Mouse (Mus musculus) E14TG2a.4 (cell line): Measurements from ENCODE around the gene Rxfp2.

ENCODE experiments used
- H3K27me3 ChIP-seq: 2 replicates; pipeline ENCODE4 v1.6.1; 2014; ENCODE audit warnings: low read length, control low read depth; ENCODE audit not compliant: insufficient read depth
- H3K36me3 ChIP-seq: 2 replicates; pipeline ENCODE4 v1.6.1; 2014; ENCODE audit warnings: low read length, control low read depth; ENCODE audit not compliant: insufficient read depth
- H3K4me1 ChIP-seq: replicated peaks from 2 replicates; pipeline ENCODE4 v1.6.1; 2014; ENCODE audit warnings: low read depth, low read length, control low read depth
- H3K4me3 ChIP-seq: replicated peaks from 2 replicates; pipeline ENCODE4 v1.5.1; 2014; ENCODE audit warnings: mild to moderate bottlenecking, low read length
- H3K9me3 ChIP-seq: 2 replicates; pipeline ENCODE4 v1.6.1; 2014; ENCODE audit warnings: low read length, control low read depth
- CTCF ChIP-seq: conservative IDR thresholded peaks from 2 replicates; pipeline ENCODE4 v1.5.1; 2014; ENCODE audit warnings: low read length
- NANOG ChIP-seq: IDR thresholded peaks from 2 replicates; pipeline ENCODE4 v1.6.1; 2014; ENCODE audit warnings: borderline replicate concordance, low read length, mixed read lengths
- POU5F1 ChIP-seq: IDR thresholded peaks from 2 replicates; pipeline ENCODE4 v1.6.1; 2014; ENCODE audit warnings: low read length, borderline replicate concordance

Rxfp2 gene

DNA sequence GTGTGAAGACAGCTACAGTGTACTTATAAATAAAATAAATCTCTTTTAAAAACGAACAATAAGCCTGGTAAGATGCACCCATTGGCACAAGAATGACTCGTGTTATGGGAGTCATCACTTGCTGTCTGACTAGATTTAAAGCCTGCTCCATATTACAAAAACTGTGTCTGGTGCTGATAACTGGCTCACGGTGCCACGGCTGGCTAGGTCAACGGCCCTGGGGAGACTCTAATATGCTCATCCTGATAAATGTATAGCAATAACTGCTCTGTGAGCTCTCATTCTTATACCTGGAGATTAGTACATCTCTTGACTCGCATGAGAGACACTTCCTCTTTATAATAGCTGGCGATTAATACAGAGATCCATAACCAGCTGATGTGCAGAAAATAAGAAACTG, 87.9 kb downstream of the Rxfp2 start:
- TF ChIP-seq NANOG (no peak), CTCF (no peak), POU5F1 (no peak)
- H3K9me3 ChIP-seq = peaks cover 25% of the 10 kb centered on the region
- no peaks in the 10 kb centered on the region for H3K36me3 ChIP-seq
- H3K4me1 ChIP-seq = peaks cover 13% of the 10 kb centered on the region
- H3K4me3 ChIP-seq = no peak overlapping the region
- peaks cover 6% of the 10 kb centered on the region; the same call in 1 of the 2 replicates for H3K27me3 ChIP-seq

DNA sequence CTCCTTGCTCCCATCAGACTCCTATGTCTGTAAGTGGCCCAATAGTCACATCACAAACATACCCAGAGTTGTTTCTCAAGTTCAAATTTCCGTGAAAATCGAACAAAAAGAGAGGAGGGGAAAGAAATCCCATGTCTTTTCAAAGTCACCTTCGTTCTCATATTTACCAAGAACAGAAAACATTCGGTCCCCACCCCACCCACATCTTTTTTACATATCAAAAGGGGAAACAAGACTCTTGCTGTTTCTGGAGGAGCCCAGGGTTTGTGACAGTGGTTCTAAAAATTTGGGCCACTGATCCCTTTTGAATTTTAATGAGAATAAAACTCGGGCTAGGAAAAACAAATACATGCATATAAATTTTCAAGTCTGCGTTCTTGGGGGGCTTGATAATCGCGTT, 92.8 kb downstream of the Rxfp2 start:
- no peak for TF ChIP-seq CTCF
- no peak for TF ChIP-seq NANOG
- no peak for TF ChIP-seq POU5F1
- Histone ChIP-seq H3K27me3 (no peaks in the 10 kb centered on the region), H3K4me3 (no peak overlapping the region), H3K36me3 (no peaks in the 10 kb centered on the region), H3K4me1 (peaks cover 53% of the 10 kb centered on the region), H3K9me3 (peaks cover 14% of the 10 kb centered on the region)

DNA sequence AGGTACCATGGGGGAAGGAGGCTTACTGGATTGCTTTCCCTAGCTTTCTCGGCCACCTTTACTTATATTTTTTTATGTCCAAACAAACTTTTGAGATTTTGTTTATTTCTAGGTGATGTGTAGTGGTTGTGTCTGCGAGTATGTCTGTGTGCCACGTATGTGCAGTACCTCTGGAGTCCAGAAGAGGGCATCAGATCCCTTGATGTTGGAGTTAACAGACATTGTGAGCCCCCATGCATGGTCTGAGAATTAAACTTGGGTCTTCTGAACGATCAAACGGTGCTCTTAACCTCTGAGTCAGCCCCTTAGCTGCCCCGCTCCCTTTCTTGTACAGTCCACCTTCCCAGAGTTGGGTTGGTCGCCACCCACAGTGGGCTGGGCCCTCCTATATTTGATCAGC, 95.5 kb downstream of the Rxfp2 start:
- peaks cover 63% of the 10 kb centered on the region for H3K4me1 ChIP-seq
- no peak overlapping the region for H3K4me3 ChIP-seq
- H3K27me3 ChIP-seq = no peaks in the 10 kb centered on the region
- peaks cover 17% of the 10 kb centered on the region for H3K9me3 ChIP-seq
- no peaks in the 10 kb centered on the region for H3K36me3 ChIP-seq
- TF ChIP-seq POU5F1 (no peak), CTCF (peak; percentile 92), NANOG (no peak)

DNA sequence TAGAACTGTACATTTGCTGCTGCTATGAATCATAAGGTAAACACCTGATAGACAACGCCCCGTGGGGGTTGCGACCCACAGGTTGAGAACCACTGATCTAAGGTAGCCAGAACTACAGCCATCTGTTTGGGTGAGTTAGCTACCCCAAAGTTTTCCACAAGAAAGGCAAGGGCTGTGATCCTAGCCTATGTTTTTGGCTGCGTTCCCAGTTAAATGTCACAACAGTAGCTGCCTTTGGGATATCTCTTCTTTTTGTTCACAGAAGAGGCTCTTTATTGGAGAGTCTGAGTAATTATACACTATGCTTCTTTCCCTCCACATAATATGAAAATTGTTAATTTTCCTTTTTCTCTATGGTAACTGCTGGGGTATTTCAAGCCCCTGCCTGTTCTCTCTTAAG, 96.3 kb downstream of the Rxfp2 start:
- H3K36me3 ChIP-seq = no peaks in the 10 kb centered on the region
- H3K4me1 ChIP-seq = peaks cover 70% of the 10 kb centered on the region
- TF ChIP-seq NANOG (no peak), CTCF (no peak)
- no peak overlapping the region for H3K4me3 ChIP-seq
- no peaks in the 10 kb centered on the region for H3K27me3 ChIP-seq
- H3K9me3 ChIP-seq = peaks cover 9% of the 10 kb centered on the region

DNA sequence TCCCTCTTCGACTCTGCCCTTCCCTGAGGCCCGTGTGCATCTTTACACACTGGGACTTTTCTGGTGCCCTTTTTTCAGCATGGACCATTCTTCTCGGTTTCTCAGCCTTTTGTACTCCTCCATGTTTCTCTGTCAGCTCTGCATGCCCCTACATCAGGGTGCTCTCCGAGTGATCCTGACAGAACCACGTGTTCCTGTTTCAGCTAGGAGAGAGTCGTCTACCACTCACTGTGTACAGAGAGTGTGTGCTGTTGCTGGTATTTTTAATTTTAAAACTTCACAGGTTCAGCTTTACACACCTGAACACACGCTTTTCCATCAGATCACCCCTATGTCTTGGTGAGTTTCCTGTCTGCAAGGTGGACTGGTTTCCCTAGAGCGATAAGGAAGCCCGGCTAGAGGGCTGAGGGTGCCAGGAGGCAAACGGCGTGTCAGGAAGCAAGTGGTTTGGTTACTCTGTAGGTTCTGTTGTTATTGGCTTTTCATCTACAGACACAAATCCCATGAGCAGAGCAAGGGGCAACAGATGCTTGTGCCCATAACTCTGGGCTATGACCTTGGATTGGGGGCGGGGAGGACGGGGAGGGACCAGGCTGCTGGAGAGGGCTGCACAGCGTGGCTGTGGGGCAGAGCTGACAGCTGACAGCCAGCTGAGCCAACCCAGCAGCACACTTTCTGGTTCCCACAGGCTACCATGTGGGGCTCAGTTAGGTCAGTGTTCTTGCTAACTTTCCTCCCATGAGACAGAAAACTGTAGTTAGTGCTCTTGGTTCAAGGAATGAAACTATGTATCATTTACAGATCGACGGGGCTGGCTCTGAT, 97.0 kb downstream of the Rxfp2 start:
- Histone ChIP-seq H3K9me3 (peaks cover 4% of the 10 kb centered on the region), H3K36me3 (no peaks in the 10 kb centered on the region), H3K27me3 (no peaks in the 10 kb centered on the region), H3K4me1 (peaks cover 66% of the 10 kb centered on the region), H3K4me3 (no peak overlapping the region)
- TF ChIP-seq NANOG (no peak), POU5F1 (no peak), CTCF (no peak)

DNA sequence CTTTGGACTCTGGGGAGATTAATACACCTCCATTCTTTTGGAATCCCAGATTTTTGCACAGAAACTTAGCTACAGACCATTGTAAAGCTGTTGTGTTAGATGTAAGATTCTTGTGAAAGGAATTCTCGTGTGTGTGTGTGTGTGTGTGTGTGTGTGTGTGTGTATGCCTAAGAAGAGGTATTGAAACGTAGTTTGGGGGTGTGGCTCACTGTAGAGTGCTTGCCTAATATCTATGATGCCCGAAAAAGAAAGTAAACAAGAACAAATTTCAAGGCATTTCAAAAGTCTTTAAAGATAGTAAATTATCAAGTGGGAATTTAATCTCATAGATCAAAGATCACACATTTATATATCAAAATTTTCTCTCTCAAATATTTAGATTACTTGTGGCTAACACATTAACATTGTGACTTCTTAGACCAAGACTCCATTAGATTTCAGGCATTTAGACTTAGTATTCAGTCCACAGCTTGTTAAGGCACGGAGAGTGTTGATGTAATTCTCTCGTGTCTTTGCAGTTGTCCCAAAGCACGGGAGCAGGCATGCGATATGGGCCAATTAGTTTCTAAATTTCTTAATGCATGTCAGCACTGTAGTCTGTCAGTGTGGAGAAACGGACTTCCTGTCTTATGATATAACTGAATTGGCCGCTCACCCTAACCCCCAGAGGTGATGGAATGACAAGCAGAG, 97.9 kb downstream of the Rxfp2 start:
- Histone ChIP-seq H3K9me3 (peaks cover 4% of the 10 kb centered on the region), H3K4me1 (peaks cover 57% of the 10 kb centered on the region), H3K36me3 (no peaks in the 10 kb centered on the region), H3K27me3 (no peaks in the 10 kb centered on the region), H3K4me3 (no peak overlapping the region)
- TF ChIP-seq POU5F1 = no peak
- no peak for TF ChIP-seq CTCF
- TF ChIP-seq NANOG = no peak

DNA sequence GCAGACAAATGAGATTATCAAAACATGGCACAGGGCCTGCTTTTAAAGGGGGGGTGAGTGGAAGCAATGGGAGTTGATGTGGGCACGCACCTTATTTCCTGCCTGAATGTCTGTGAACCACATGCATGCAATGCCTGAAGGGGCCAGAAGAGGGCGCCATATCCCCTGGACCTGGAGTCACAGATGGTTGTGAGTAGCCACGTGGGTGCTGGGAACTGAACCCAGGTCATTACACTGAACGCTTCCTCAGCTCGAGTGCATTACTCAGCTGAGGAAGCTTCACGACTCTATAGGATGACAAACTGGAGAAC, 98.4 kb downstream of the Rxfp2 start:
- Histone ChIP-seq H3K36me3 (no peaks in the 10 kb centered on the region), H3K4me3 (no peak overlapping the region), H3K4me1 (peaks cover 52% of the 10 kb centered on the region), H3K27me3 (no peaks in the 10 kb centered on the region), H3K9me3 (peaks cover 4% of the 10 kb centered on the region)
- TF ChIP-seq POU5F1 = no peak
- TF ChIP-seq NANOG = no peak
- peak; percentile 88 for TF ChIP-seq CTCF

DNA sequence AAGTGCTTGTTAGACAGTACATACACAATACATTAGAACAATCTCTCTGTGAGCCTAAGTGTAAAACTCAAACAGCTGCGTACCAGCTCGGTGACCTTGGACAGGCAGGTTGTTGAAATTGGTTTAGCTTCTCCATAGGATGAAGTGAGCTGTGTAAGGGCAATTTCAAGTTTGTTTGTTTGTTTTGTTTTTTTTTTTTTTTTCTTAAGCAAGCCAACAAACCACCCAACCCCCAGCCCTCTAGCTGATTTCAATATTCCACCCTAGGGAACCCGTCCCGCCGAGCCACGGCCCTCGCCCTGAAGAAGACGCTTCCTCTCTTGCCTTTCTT, 99.6 kb downstream of the Rxfp2 start:
- Histone ChIP-seq H3K4me1 (peaks cover 42% of the 10 kb centered on the region), H3K4me3 (peak overlapping the region; percentile 86), H3K27me3 (no peaks in the 10 kb centered on the region), H3K9me3 (peaks cover 4% of the 10 kb centered on the region), H3K36me3 (no peaks in the 10 kb centered on the region)
- TF ChIP-seq CTCF (no peak), NANOG (no peak), POU5F1 (no peak)

DNA sequence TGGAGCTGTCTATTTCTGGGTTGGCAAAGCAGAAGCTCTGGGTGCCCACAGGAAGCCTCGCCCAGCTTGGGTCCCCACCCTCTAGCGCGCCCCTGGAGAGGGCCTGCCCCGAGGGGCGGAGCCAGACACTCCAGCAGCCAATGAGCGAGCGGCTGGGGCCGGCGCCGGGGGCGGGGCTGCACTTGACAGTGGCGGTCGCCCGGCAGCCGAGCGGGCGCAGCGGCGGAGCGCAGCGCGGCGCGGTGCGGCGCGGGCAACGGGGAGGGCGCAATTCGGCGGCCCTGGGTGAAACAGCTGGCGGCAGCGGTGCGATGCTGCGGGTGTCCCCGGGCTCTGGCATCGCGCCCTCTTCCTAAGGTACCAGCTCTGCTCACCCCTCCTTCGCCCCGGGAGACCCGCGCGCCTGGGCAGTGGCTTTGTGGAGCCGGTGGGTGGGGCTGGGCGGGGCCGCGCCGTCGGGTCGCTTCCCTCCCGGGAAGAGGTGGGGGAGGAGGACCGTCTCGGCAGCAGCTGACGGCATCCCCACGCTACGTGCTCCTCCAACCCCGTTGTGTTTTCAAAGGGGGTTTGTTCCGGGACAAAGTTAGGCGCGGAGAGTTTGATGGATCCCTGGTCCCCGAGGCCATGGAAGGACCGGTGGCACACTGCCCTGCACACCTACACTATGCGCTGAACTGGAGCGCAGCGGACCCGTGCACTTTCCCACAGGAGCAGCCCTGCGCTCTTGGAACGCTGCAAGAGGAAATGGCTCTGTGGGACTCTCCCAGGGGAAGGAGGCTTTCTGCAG, 100.2 kb downstream of the Rxfp2 start, which contains the start of gene Fry:
TSS of gene Fry (plus strand) at position 191 of the 787 bp plus-strand sequence.
- H3K36me3 ChIP-seq = no peaks in the 10 kb centered on the region
- no peaks in the 10 kb centered on the region for H3K27me3 ChIP-seq
- peaks cover 4% of the 10 kb centered on the region for H3K9me3 ChIP-seq
- TF ChIP-seq NANOG (no peak), POU5F1 (no peak), CTCF (no peak)
- peaks cover 37% of the 10 kb centered on the region for H3K4me1 ChIP-seq
- peak within 1 kb of the TSS; percentile 86 for H3K4me3 ChIP-seq
